9 mouse cellular contexts compared by ENCODE assay signal in the genomic region with DNA sequence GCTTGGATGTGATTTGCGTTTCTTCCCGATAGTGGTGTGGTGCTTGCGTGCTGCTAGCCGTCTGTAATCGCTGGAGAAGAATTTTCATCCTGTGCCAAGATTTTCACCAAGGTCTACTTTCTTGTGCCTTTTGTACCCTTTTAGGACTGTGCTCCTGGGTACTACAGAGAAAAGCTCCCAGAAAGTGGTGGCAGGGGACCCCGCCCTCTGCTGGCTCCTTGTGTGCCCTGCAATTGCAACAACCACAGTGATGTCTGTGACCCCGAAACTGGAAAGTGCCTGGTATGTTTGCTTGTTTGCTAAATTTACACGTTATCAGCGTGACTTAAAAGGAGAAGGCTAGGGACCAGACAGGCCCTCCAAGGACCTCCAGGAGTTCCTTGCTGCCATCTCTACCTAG.
DNase-seq lines count a peak whose midpoint lies in the region; ATAC-seq and TF ChIP-seq lines count a peak whose summit lies in the region.
"Had no signal": no experiment of that assay in that cellular context is flagged by ENCODE, and none has a peak within 500 bp of the region (broad histone marks: within the 10 kb centered on the region; RNA-seq: fewer than 3 reads in every experiment).

No protein-coding gene starts in this region.

- no peak for ATAC-seq in forebrain, embryonic 14.5 days
- no peak for ATAC-seq in forebrain, embryonic 12.5 days (ENCODE audit: low FRiP score)
- ATAC-seq in embryonic facial prominence, embryonic 14.5 days (ENCODE audit: low read depth): no peak

- no peaks in the 10 kb centered on the region for H3K4me1 ChIP-seq in forebrain, embryonic 14.5 days (ENCODE audit: control insufficient read depth, insufficient read depth, low read length)
- no peaks in the 10 kb centered on the region for H3K4me1 ChIP-seq in forebrain, embryonic 12.5 days
- H3K4me1 ChIP-seq in E14TG2a.4 (replicated peaks; ENCODE audit: low read depth, low read length): no peaks in the 10 kb centered on the region
- H3K4me1 ChIP-seq in embryonic facial prominence, embryonic 14.5 days (ENCODE audit: control insufficient read depth, insufficient read depth, low read length): no peaks in the 10 kb centered on the region
- H3K4me1 ChIP-seq: embryonic facial prominence, embryonic 15.5 days had no signal

- H3K9me3 ChIP-seq in forebrain, embryonic 14.5 days (replicated peaks; ENCODE audit: control insufficient read depth, low read length): no peaks in the 10 kb centered on the region
- H3K9me3 ChIP-seq in forebrain, embryonic 12.5 days: no peaks in the 10 kb centered on the region
- H3K9me3 ChIP-seq in E14TG2a.4 (ENCODE audit: low read length): no peaks in the 10 kb centered on the region
- H3K9me3 ChIP-seq in embryonic facial prominence, embryonic 14.5 days (ENCODE audit: control insufficient read depth, low read length): no peaks in the 10 kb centered on the region
- H3K9me3 ChIP-seq: embryonic facial prominence, embryonic 15.5 days had no signal

- no peak overlapping the region for H3K4me2 ChIP-seq in forebrain, embryonic 14.5 days (ENCODE audit: low read length)
- no peak overlapping the region for H3K4me2 ChIP-seq in forebrain, embryonic 12.5 days
- no peak overlapping the region for H3K4me2 ChIP-seq in embryonic facial prominence, embryonic 14.5 days (ENCODE audit: low read depth, low read length)
- H3K4me2 ChIP-seq: embryonic facial prominence, embryonic 15.5 days had no signal

- peaks cover 5% of the 10 kb centered on the region; the same call in 1 of the 2 replicates for H3K36me3 ChIP-seq in forebrain, embryonic 14.5 days (ENCODE audit: control insufficient read depth, insufficient read depth, low read length)
- peaks cover 45% of the 10 kb centered on the region for H3K36me3 ChIP-seq in forebrain, embryonic 12.5 days (replicated peaks)
- peaks cover 80% of the 10 kb centered on the region for H3K36me3 ChIP-seq in E14TG2a.4 (ENCODE audit: insufficient read depth, low read length)
- H3K36me3 ChIP-seq in embryonic facial prominence, embryonic 14.5 days (ENCODE audit: control insufficient read depth, insufficient read depth, low read length): no peaks in the 10 kb centered on the region
- H3K36me3 ChIP-seq: embryonic facial prominence, embryonic 15.5 days had no signal

- peak; percentile 25 for DNase-seq in forebrain, embryonic 14.5 days (ENCODE audit: low spot score)
- DNase-seq in left cerebral cortex, adult 2 months (ENCODE audit: extremely low spot score in 1 of 2, low spot score in 2 of 2): peak in 1 of 2 experiments; percentile 22
- no peak for DNase-seq in left cerebral cortex, postnatal 36 days (ENCODE audit: low spot score in 2 of 2)
- peak; percentile 13 for DNase-seq in embryonic facial prominence, embryonic 14.5 days (ENCODE audit: low spot score)
- no peak for DNase-seq in yolk sac, embryonic 10.5 days (ENCODE audit: low spot score)
- DNase-seq in heart, postnatal 25 days (ENCODE audit: low spot score): no peak

- TF ChIP-seq CTCF in left cerebral cortex, adult 2 months (IDR thresholded peaks at IDR 0.05): peak; percentile 60
- TF ChIP-seq CTCF in E14TG2a.4 (conservative IDR thresholded peaks at IDR 0.05; ENCODE audit: low read length): peak; percentile 66

- no peak overlapping the region for H3K27ac ChIP-seq in forebrain, embryonic 14.5 days (ENCODE audit: low read depth, low read length)
- H3K27ac ChIP-seq in forebrain, embryonic 12.5 days: no peak overlapping the region
- H3K27ac ChIP-seq in left cerebral cortex, adult 2 months: no peak overlapping the region
- H3K27ac ChIP-seq in embryonic facial prominence, embryonic 14.5 days (replicated peaks; ENCODE audit: low read depth, low read length): no peak overlapping the region
- H3K27ac ChIP-seq: embryonic facial prominence, embryonic 15.5 days had no signal

- H3K4me3 ChIP-seq in forebrain, embryonic 14.5 days (ENCODE audit: low read depth, low read length): no peak overlapping the region
- H3K4me3 ChIP-seq in forebrain, embryonic 12.5 days (replicated peaks): no peak overlapping the region
- H3K4me3 ChIP-seq in left cerebral cortex, adult 2 months: no peak overlapping the region
- no peak overlapping the region for H3K4me3 ChIP-seq in E14TG2a.4 (replicated peaks; ENCODE audit: low read length)
- H3K4me3 ChIP-seq in embryonic facial prominence, embryonic 14.5 days (ENCODE audit: low read depth, low read length): no peak overlapping the region
- H3K4me3 ChIP-seq: embryonic facial prominence, embryonic 15.5 days had no signal

- no peak overlapping the region for H3K9ac ChIP-seq in forebrain, embryonic 14.5 days (ENCODE audit: low read length)
- H3K9ac ChIP-seq in forebrain, embryonic 12.5 days: no peak overlapping the region
- no peak overlapping the region for H3K9ac ChIP-seq in embryonic facial prominence, embryonic 14.5 days (ENCODE audit: low read depth, low read length)
- H3K9ac ChIP-seq: embryonic facial prominence, embryonic 15.5 days had no signal

- intact Hi-C loops in left cerebral cortex, adult 2 months (cut with DNase I): loop anchor here (5.0 kb wide), 1 partner anchor 124 kb away; no protein-coding TSS in a partner anchor
- intact Hi-C loops in left cerebral cortex, postnatal 36 days (cut with DNase I): no loop called here
- intact Hi-C loops in heart, postnatal 25 days (cut with DNase I): loop anchor here (5.0 kb wide), 1 partner anchor 61 kb away; no protein-coding TSS in a partner anchor

- WGBS in forebrain, embryonic 14.5 days: 67% methylated on average over 9 of the region's 9 CpGs
- 74% methylated on average over 9 of the region's 9 CpGs for WGBS in forebrain, embryonic 12.5 days
- 73% methylated on average over 9 of the region's 9 CpGs for WGBS in embryonic facial prominence, embryonic 14.5 days

- H3K27me3 ChIP-seq in forebrain, embryonic 14.5 days (replicated peaks; ENCODE audit: control insufficient read depth, insufficient read depth, low read length): no peaks in the 10 kb centered on the region
- no peaks in the 10 kb centered on the region for H3K27me3 ChIP-seq in forebrain, embryonic 12.5 days
- H3K27me3 ChIP-seq in E14TG2a.4 (ENCODE audit: insufficient read depth, low read length): no peaks in the 10 kb centered on the region
- no peaks in the 10 kb centered on the region for H3K27me3 ChIP-seq in embryonic facial prominence, embryonic 14.5 days (replicated peaks; ENCODE audit: control insufficient read depth, insufficient read depth, low read length)
- H3K27me3 ChIP-seq: embryonic facial prominence, embryonic 15.5 days had no signal

Comparison
In these comparisons a context has a peak if more than half of its experiments do, and no peak if none do; other contexts are left out.
1. DNase-seq: peak in forebrain, embryonic 14.5 days (single experiment) and embryonic facial prominence, embryonic 14.5 days (single experiment); none in left cerebral cortex, postnatal 36 days (0 of 2), yolk sac, embryonic 10.5 days (single experiment) and heart, postnatal 25 days (single experiment).